Mouse (Mus musculus) activated CD4-positive, CD25-positive, alpha-beta regulatory T cell, adult 4 months (primary cell): ENCODE results near the gene Ccdc28a. TPM values are rescaled to one million over a fixed set of nuclear protein-coding genes. Genes with fewer than 3 reads are reported as not detected.
A peak's percentile ranks its signal among the peaks of the same experiment; 100 is the strongest.

Source experiments
- ATAC-seq: one replicate; pipeline ENCODE4 v1.8.0; 2017
- polyA plus RNA-seq, 2 experiments: library from polyadenylated mRNA; unstranded; fragments of 100-300 nt; shearing (Covaris generic); gene quantifications; one replicate each; pipeline ENCODE4 v1.2.1; 2017

Ccdc28a gene
- polyA plus RNA-seq, result 10 to 100 TPM; 25.8 to 38.1 TPM

GRCm38 (mm10) chr10:18234560-18235401, at the start of gene Ccdc28a:
Gene Ccdc28a, minus strand, starts transcription at chr10:18234998.
- peak; percentile 93 for ATAC-seq

GRCm38 (mm10) chr10:18283991-18284390, 49.2 kb upstream of the Ccdc28a start:
- no peak for ATAC-seq

DNA sequence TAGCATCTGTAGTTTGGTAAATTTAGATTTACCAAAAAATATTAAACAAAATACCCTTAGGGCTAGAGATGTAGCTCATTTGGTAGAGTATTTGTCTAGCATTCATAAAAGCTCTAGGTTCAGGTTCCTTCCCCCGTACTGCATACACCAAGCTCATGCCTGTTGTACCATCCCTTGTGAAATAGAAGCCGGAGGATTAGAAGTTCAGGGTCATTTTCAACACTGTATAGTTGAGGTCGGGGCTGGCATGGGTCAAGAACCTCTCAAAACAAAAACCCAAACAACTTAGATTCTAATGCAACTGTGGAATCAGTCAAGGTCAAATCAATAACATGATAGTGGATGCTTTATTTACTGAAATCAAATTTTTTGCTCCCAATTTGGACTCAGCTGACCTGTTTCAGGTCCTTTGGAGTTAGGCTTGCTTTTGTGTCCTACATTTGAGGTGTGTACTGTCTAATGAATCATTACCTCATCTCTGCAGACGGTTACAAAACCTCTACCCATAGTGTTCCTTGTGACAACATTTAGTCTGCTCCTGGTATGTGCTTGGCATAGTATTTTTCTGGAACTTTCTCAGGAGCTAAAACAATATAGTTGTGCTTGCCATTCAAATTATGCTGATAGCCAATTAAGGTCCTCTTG, 41.4 kb upstream of the Ccdc28a start:
- ATAC-seq, result no peak

GRCm38 (mm10) chr10:18251345-18251744, 16.5 kb upstream of the Ccdc28a start:
- no peak for ATAC-seq

DNA sequence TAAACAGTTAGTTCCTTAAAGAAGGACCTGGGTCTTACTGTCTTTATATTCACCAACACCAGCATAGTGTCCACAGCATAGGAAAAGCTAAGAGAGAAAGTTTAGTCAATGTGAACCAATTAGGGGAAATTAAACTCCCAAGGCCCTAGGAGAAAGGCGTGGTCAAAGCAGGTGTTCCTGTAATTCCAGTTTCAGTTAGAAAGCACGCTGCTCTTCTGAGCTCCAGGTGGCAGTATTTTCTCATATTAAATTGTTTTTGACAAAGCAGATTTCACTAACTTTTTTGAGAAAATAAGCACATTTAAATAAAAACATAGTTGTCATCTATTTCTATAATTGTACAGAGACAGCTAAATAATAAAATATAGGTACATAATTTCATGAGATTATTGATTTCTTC, 8.8 kb upstream of the Ccdc28a start:
- no peak for ATAC-seq

GRCm38 (mm10) chr10:18237191-18237590, 2.4 kb upstream of the Ccdc28a start:
- ATAC-seq, result no peak

GRCm38 (mm10) chr10:18236328-18236927, 1.6 kb upstream of the Ccdc28a start:
- ATAC-seq, result no peak

- peak; percentile 30 for ATAC-seq
Observed at GRCm38 (mm10) chr10:18235402-18235747, 577 bp upstream of the Ccdc28a start.

DNA sequence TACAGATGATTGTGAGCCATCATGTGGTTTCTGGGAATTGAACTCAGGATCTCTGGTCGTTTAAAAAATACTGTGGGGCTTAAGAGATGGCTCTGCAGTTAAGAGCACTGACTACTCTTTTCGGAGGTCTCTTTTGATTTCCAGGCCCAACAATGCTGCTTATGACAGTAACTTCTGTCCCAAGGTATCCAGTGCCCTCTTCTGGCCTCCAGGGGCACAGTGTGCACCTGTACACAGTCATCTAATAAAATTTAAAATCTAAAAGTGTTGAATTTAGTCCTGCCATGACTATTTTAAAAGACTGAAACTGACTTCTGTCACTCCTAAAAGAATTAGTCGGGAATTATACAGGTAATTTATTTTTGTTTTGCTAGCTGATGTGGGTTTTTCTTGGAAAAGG, 907 bp downstream of the Ccdc28a start:
- no peak for ATAC-seq

DNA sequence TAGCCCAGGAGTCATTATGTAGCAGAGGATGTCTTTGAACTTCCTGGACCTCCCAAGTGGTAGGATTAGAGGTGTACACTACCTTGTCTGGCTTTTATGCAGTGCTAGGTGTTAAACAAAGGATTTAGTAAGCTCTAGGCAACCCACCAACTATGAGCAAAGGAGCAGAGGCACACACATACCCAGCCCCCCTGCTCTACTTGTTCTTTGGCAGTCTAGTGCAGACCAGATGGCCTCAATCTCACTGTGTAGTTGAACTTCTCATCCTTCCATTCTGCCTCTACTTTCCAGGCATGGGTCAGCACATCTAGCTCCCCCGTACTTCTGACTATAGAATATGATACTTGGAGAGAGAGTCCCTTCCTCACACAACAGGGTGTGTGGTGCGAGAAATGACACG, 10.4 kb downstream of the Ccdc28a start:
- no peak for ATAC-seq

- no peak for ATAC-seq
Observed at GRCm38 (mm10) chr10:18219351-18219750, 15.4 kb downstream of the Ccdc28a start.

GRCm38 (mm10) chr10:18214124-18214523, 20.7 kb downstream of the Ccdc28a start:
- no peak for ATAC-seq

- ATAC-seq, result no peak
Observed at GRCm38 (mm10) chr10:18213373-18213772, 21.4 kb downstream of the Ccdc28a start.

GRCm38 (mm10) chr10:18210726-18211125, 24.1 kb downstream of the Ccdc28a start, which contains the start of gene Ect2l:
Gene Ect2l, minus strand, starts transcription at chr10:18210890.
- ATAC-seq, result peak; percentile 79

- ATAC-seq, result no peak
Observed at GRCm38 (mm10) chr10:18210119-18210518, 24.7 kb downstream of the Ccdc28a start.

DNA sequence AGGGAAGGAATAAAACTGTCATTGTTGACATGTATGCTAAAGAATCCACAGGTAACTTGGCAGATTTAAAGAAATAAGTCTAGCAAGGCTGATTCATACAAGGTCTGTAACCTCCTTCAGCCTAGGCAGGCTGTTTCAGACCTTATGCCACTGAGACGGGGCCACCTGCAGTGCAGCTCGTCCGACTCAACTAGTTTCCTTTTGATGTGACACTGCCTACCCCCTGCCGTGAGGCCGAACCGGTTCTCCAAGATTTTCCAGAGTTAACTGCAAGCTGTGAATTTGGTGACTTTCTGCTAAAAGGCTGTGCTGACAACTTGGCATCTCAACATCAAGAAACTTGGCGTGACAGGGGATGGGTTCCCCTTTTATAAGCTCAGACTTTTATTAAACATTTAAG, 30.7 kb downstream of the Ccdc28a start:
- ATAC-seq, result no peak

- no peak for ATAC-seq
Observed at GRCm38 (mm10) chr10:18202401-18202800, 32.4 kb downstream of the Ccdc28a start.

GRCm38 (mm10) chr10:18200656-18201055, 34.1 kb downstream of the Ccdc28a start:
- ATAC-seq, result no peak

GRCm38 (mm10) chr10:18199919-18200318, 34.9 kb downstream of the Ccdc28a start:
- ATAC-seq, result no peak

GRCm38 (mm10) chr10:18198286-18199015, 36.3 kb downstream of the Ccdc28a start:
- ATAC-seq, result no peak

- peak; percentile 82 for ATAC-seq
Observed at GRCm38 (mm10) chr10:18197206-18197979, 37.4 kb downstream of the Ccdc28a start.

DNA sequence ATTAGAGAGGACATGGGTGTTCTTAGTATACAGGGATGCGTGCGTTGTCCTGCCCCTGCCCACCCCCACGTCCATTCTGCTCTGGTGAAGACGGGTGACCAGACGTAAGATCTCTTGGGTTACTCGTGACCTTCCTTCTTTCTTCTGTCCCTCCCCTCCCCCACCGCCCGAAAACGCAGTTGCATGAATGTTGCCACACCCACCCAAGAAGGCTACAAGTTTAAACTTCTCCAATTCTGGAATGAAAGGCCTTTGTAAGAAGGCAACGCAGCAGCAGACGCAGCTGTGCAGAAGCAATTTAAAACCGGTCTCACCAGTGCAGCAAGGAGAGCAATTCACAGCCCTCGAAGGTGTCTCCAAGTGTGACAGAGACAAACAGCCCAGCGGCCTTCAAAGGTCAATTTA, 40.1 kb downstream of the Ccdc28a start:
- ATAC-seq, result no peak
